Mouse (Mus musculus): ENCODE data around the gene Dctpp1.

DNA sequence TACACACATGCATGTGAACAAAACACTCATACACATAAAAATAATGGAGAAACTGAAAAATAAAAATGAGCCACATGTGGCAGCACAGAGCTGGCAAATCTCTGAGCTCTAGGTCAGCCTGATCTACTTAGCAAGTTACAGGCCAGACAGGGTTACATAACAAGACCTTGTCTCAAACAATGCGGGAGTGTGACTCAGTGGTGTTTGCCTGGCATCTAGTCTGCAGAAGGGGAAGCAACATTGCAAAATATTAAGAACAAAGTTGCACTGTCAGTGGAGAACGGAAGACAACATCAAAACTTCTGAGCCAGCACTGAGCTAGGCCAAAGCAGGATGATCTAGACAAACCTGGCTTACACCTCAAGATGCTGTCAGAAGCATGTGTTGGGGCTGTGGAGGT, 9.7 kb upstream of the Dctpp1 start:
- TF ChIP-seq CTCF (IDR thresholded peaks at IDR 0.05; ENCODE audit: borderline replicate concordance, extremely low read depth, insufficient read depth, insufficient read length) (no peak), POLR2A (IDR thresholded peaks at IDR 0.05; ENCODE audit: borderline replicate concordance, extremely low read depth, insufficient read depth, insufficient read length, poor library complexity, severe bottlenecking) (no peak)

All from brain, embryonic 14.5 days (tissue).